Mouse (Mus musculus): ENCODE data around the gene Acoxl. TPM values are rescaled to one million over a fixed set of nuclear protein-coding genes. Genes with fewer than 3 reads are reported as not detected.
A peak's percentile ranks its signal among the peaks of the same experiment; 100 is the strongest.

Acoxl gene
- polyA plus RNA-seq, 1 experiment from 2014 or later = 0.14 TPM

GRCm38 (mm10) chr2:127841402-127841801, 2.7 kb downstream of the Acoxl start:
- Histone ChIP-seq H3K27ac (ENCODE audit: low read depth, low read length) (no peak overlapping the region), H3K9ac (ENCODE audit: low read depth, low read length) (no peak overlapping the region), H3K4me2 (replicated peaks; ENCODE audit: low read depth, low read length) (no peak overlapping the region), H3K9me3 (ENCODE audit: control insufficient read depth, low read length) (no peaks in the 10 kb centered on the region), H3K4me1 (replicated peaks; ENCODE audit: control insufficient read depth, insufficient read depth, low read length) (no peaks in the 10 kb centered on the region), H3K4me3 (ENCODE audit: low read depth, low read length) (no peak overlapping the region), H3K27me3 (ENCODE audit: control insufficient read depth, insufficient read depth, low read length) (peaks cover 6% of the 10 kb centered on the region), H3K36me3 (ENCODE audit: control insufficient read depth, insufficient read depth, low read length) (no peaks in the 10 kb centered on the region)
- ATAC-seq (ENCODE audit: low FRiP score) (no peak), DNase-seq (ENCODE audit: low spot score) (no peak)
- 91% methylated on average over 1 of the region's 1 CpGs for WGBS

- ATAC-seq (ENCODE audit: low FRiP score) (no peak), DNase-seq (ENCODE audit: low spot score) (no peak)
- 76% methylated on average over 3 of the region's 3 CpGs for WGBS
- no peak overlapping the region for H3K9ac ChIP-seq (ENCODE audit: low read depth, low read length)
- no peak overlapping the region for H3K27ac ChIP-seq (ENCODE audit: low read depth, low read length)
- no peaks in the 10 kb centered on the region for H3K36me3 ChIP-seq (ENCODE audit: control insufficient read depth, insufficient read depth, low read length)
- H3K9me3 ChIP-seq (ENCODE audit: control insufficient read depth, low read length) = no peaks in the 10 kb centered on the region
- H3K4me1 ChIP-seq (replicated peaks; ENCODE audit: control insufficient read depth, insufficient read depth, low read length) = no peaks in the 10 kb centered on the region
- peaks cover 6% of the 10 kb centered on the region for H3K27me3 ChIP-seq (ENCODE audit: control insufficient read depth, insufficient read depth, low read length)
- H3K4me2 ChIP-seq (replicated peaks; ENCODE audit: low read depth, low read length) = no peak overlapping the region
- no peak overlapping the region for H3K4me3 ChIP-seq (ENCODE audit: low read depth, low read length)
Measured at GRCm38 (mm10) chr2:127842421-127842820, 3.7 kb downstream of the Acoxl start.

GRCm38 (mm10) chr2:127845346-127845982, 6.8 kb downstream of the Acoxl start:
- ATAC-seq (ENCODE audit: low FRiP score) (no peak), DNase-seq (ENCODE audit: low spot score) (peak; percentile 5)
- H3K9ac ChIP-seq (ENCODE audit: low read depth, low read length) = no peak overlapping the region
- no peak overlapping the region for H3K27ac ChIP-seq (ENCODE audit: low read depth, low read length)
- WGBS = 63% methylated on average over 7 of the region's 7 CpGs
- H3K36me3 ChIP-seq (ENCODE audit: control insufficient read depth, insufficient read depth, low read length) = no peaks in the 10 kb centered on the region
- H3K9me3 ChIP-seq (ENCODE audit: control insufficient read depth, low read length) = no peaks in the 10 kb centered on the region
- no peak overlapping the region for H3K4me2 ChIP-seq (replicated peaks; ENCODE audit: low read depth, low read length)
- H3K4me3 ChIP-seq (ENCODE audit: low read depth, low read length) = no peak overlapping the region
- no peaks in the 10 kb centered on the region for H3K4me1 ChIP-seq (replicated peaks; ENCODE audit: control insufficient read depth, insufficient read depth, low read length)
- H3K27me3 ChIP-seq (ENCODE audit: control insufficient read depth, insufficient read depth, low read length) = no peaks in the 10 kb centered on the region

GRCm38 (mm10) chr2:127846008-127846407, 7.3 kb downstream of the Acoxl start:
- ATAC-seq (ENCODE audit: low FRiP score) (no peak), DNase-seq (ENCODE audit: low spot score) (no peak)
- no peak overlapping the region for H3K27ac ChIP-seq (ENCODE audit: low read depth, low read length)
- H3K9me3 ChIP-seq (ENCODE audit: control insufficient read depth, low read length) = no peaks in the 10 kb centered on the region
- no peak overlapping the region for H3K9ac ChIP-seq (ENCODE audit: low read depth, low read length)
- H3K36me3 ChIP-seq (ENCODE audit: control insufficient read depth, insufficient read depth, low read length) = no peaks in the 10 kb centered on the region
- H3K4me1 ChIP-seq (replicated peaks; ENCODE audit: control insufficient read depth, insufficient read depth, low read length) = no peaks in the 10 kb centered on the region
- H3K27me3 ChIP-seq (ENCODE audit: control insufficient read depth, insufficient read depth, low read length) = no peaks in the 10 kb centered on the region
- H3K4me3 ChIP-seq (ENCODE audit: low read depth, low read length) = no peak overlapping the region
- H3K4me2 ChIP-seq (replicated peaks; ENCODE audit: low read depth, low read length) = no peak overlapping the region

GRCm38 (mm10) chr2:127846571-127846970, 7.9 kb downstream of the Acoxl start:
- DNase-seq (ENCODE audit: low spot score) = no peak
- no peak for ATAC-seq (ENCODE audit: low FRiP score)
- Histone ChIP-seq H3K27ac (ENCODE audit: low read depth, low read length) (no peak overlapping the region), H3K4me2 (replicated peaks; ENCODE audit: low read depth, low read length) (no peak overlapping the region), H3K9me3 (ENCODE audit: control insufficient read depth, low read length) (no peaks in the 10 kb centered on the region), H3K9ac (ENCODE audit: low read depth, low read length) (no peak overlapping the region), H3K36me3 (ENCODE audit: control insufficient read depth, insufficient read depth, low read length) (no peaks in the 10 kb centered on the region), H3K4me3 (ENCODE audit: low read depth, low read length) (no peak overlapping the region), H3K27me3 (ENCODE audit: control insufficient read depth, insufficient read depth, low read length) (no peaks in the 10 kb centered on the region), H3K4me1 (replicated peaks; ENCODE audit: control insufficient read depth, insufficient read depth, low read length) (no peaks in the 10 kb centered on the region)
- WGBS = 44% methylated on average over 1 of the region's 1 CpGs

GRCm38 (mm10) chr2:127850371-127850770, 11.7 kb downstream of the Acoxl start:
- Histone ChIP-seq H3K4me1 (replicated peaks; ENCODE audit: control insufficient read depth, insufficient read depth, low read length) (no peaks in the 10 kb centered on the region), H3K36me3 (ENCODE audit: control insufficient read depth, insufficient read depth, low read length) (no peaks in the 10 kb centered on the region), H3K4me2 (replicated peaks; ENCODE audit: low read depth, low read length) (no peak overlapping the region), H3K9ac (ENCODE audit: low read depth, low read length) (no peak overlapping the region), H3K9me3 (ENCODE audit: control insufficient read depth, low read length) (no peaks in the 10 kb centered on the region), H3K27me3 (ENCODE audit: control insufficient read depth, insufficient read depth, low read length) (no peaks in the 10 kb centered on the region), H3K4me3 (ENCODE audit: low read depth, low read length) (no peak overlapping the region), H3K27ac (ENCODE audit: low read depth, low read length) (no peak overlapping the region)
- ATAC-seq (ENCODE audit: low FRiP score) (no peak), DNase-seq (ENCODE audit: low spot score) (no peak)
- WGBS = 89% methylated on average over 2 of the region's 2 CpGs

GRCm38 (mm10) chr2:127854332-127854991, 15.8 kb downstream of the Acoxl start:
- no peak overlapping the region for H3K4me2 ChIP-seq (replicated peaks; ENCODE audit: low read depth, low read length)
- H3K27me3 ChIP-seq (ENCODE audit: control insufficient read depth, insufficient read depth, low read length) = no peaks in the 10 kb centered on the region
- H3K4me3 ChIP-seq (ENCODE audit: low read depth, low read length) = no peak overlapping the region
- DNase-seq (ENCODE audit: low spot score) (no peak), ATAC-seq (ENCODE audit: low FRiP score) (no peak)
- 79% methylated on average over 3 of the region's 4 CpGs for WGBS
- no peak overlapping the region for H3K27ac ChIP-seq (ENCODE audit: low read depth, low read length)
- no peaks in the 10 kb centered on the region for H3K4me1 ChIP-seq (replicated peaks; ENCODE audit: control insufficient read depth, insufficient read depth, low read length)
- no peaks in the 10 kb centered on the region for H3K36me3 ChIP-seq (ENCODE audit: control insufficient read depth, insufficient read depth, low read length)
- no peak overlapping the region for H3K9ac ChIP-seq (ENCODE audit: low read depth, low read length)
- no peaks in the 10 kb centered on the region for H3K9me3 ChIP-seq (ENCODE audit: control insufficient read depth, low read length)

GRCm38 (mm10) chr2:127864381-127864780, 25.7 kb downstream of the Acoxl start:
- WGBS = 76% methylated on average over 4 of the region's 4 CpGs
- no peaks in the 10 kb centered on the region for H3K36me3 ChIP-seq (ENCODE audit: control insufficient read depth, insufficient read depth, low read length)
- no peak for ATAC-seq (ENCODE audit: low FRiP score)

GRCm38 (mm10) chr2:127881063-127881462, 42.4 kb downstream of the Acoxl start:
- WGBS = 88% methylated on average over 5 of the region's 5 CpGs
- Histone ChIP-seq H3K4me1 (replicated peaks; ENCODE audit: control insufficient read depth, insufficient read depth, low read length) (no peaks in the 10 kb centered on the region), H3K4me3 (ENCODE audit: low read depth, low read length) (no peak overlapping the region), H3K9ac (ENCODE audit: low read depth, low read length) (no peak overlapping the region), H3K9me3 (ENCODE audit: control insufficient read depth, low read length) (no peaks in the 10 kb centered on the region), H3K36me3 (ENCODE audit: control insufficient read depth, insufficient read depth, low read length) (no peaks in the 10 kb centered on the region), H3K27me3 (ENCODE audit: control insufficient read depth, insufficient read depth, low read length) (no peaks in the 10 kb centered on the region), H3K4me2 (replicated peaks; ENCODE audit: low read depth, low read length) (no peak overlapping the region), H3K27ac (ENCODE audit: low read depth, low read length) (no peak overlapping the region)
- ATAC-seq (ENCODE audit: low FRiP score) (no peak), DNase-seq (ENCODE audit: low spot score) (no peak)

More at GRCm38 (mm10) chr2:127864381-127864780, 25.7 kb downstream of the Acoxl start:
- Histone ChIP-seq H3K9ac (ENCODE audit: low read depth, low read length) (no peak overlapping the region), H3K27ac (ENCODE audit: low read depth, low read length) (no peak overlapping the region), H3K9me3 (ENCODE audit: control insufficient read depth, low read length) (no peaks in the 10 kb centered on the region), H3K4me2 (replicated peaks; ENCODE audit: low read depth, low read length) (no peak overlapping the region), H3K4me3 (ENCODE audit: low read depth, low read length) (no peak overlapping the region), H3K27me3 (ENCODE audit: control insufficient read depth, insufficient read depth, low read length) (no peaks in the 10 kb centered on the region), H3K4me1 (replicated peaks; ENCODE audit: control insufficient read depth, insufficient read depth, low read length) (no peaks in the 10 kb centered on the region)
- DNase-seq (ENCODE audit: low spot score) = no peak

All from hindbrain, embryonic 11.5 days (tissue).